In genomic region chr12:111401454-111402184, GRCm38 (mm10) we compare ENCODE assay signal across 8 mouse cellular contexts. TPM values are rescaled to one million over a fixed set of nuclear protein-coding genes. Genes with fewer than 3 reads are reported as not detected.
A peak's percentile ranks its signal among the peaks of the same experiment; 100 is the strongest.
DNase-seq lines count a peak whose midpoint lies in the region; ATAC-seq and TF ChIP-seq lines count a peak whose summit lies in the region.

No protein-coding gene starts in this region.

- H3K27ac ChIP-seq in testis, adult 2 months (ENCODE audit: control insufficient read depth, insufficient read depth, low read depth, low read length), result no peak overlapping the region
- no peak overlapping the region for H3K27ac ChIP-seq in gastrocnemius, adult 2 months
- no peak overlapping the region for H3K27ac ChIP-seq in small intestine, adult 2 months (ENCODE audit: insufficient read depth, low read depth, low read length)

- H3K36me3 ChIP-seq in testis, adult 2 months (ENCODE audit: control insufficient read depth, insufficient read depth, low read length), result no peaks in the 10 kb centered on the region
- H3K36me3 ChIP-seq in small intestine, adult 2 months (ENCODE audit: control insufficient read depth, insufficient read depth, low read length), result no peaks in the 10 kb centered on the region

- intact Hi-C loops in gastrocnemius, adult 2 months (cut with DNase I), result loop anchor here (1.0 kb wide), 1 partner anchor 12 kb away; no protein-coding TSS in a partner anchor
- intact Hi-C loops in left cerebral cortex, postnatal 10 days (cut with DNase I), result no loop called here

- no peaks in the 10 kb centered on the region for H3K27me3 ChIP-seq in testis, adult 2 months (ENCODE audit: control insufficient read depth, insufficient read depth, low read length)
- peaks cover 7% of the 10 kb centered on the region for H3K27me3 ChIP-seq in small intestine, adult 2 months (ENCODE audit: control insufficient read depth, insufficient read depth, low read length)

- 27% methylated on average over 15 of the region's 15 CpGs for WGBS in small intestine, adult 2 months

- TF ChIP-seq POLR2A in testis, adult 2 months (IDR thresholded peaks at IDR 0.05; ENCODE audit: control insufficient read depth, low read depth, low read length), result no peak
- TF ChIP-seq POLR2A in small intestine, adult 2 months (IDR thresholded peaks at IDR 0.05; ENCODE audit: low read depth, low read length), result no peak

- H3K4me1 ChIP-seq in testis, adult 2 months (ENCODE audit: control insufficient read depth, insufficient read depth, low read length), result peaks cover 2% of the 10 kb centered on the region
- H3K4me1 ChIP-seq in small intestine, adult 2 months (ENCODE audit: control insufficient read depth, insufficient read depth, insufficient read length, low read length), result no peaks in the 10 kb centered on the region

- TF ChIP-seq CTCF in testis, adult 2 months (IDR thresholded peaks at IDR 0.05; ENCODE audit: control insufficient read depth, insufficient read depth, insufficient replicate concordance, low read depth, low read length), result peak; percentile 87
- TF ChIP-seq CTCF in gastrocnemius, adult 2 months (IDR thresholded peaks at IDR 0.05), result peak; percentile 91
- TF ChIP-seq CTCF in small intestine, adult 2 months (IDR thresholded peaks at IDR 0.05; ENCODE audit: extremely low read depth, insufficient read length, insufficient replicate concordance, low read depth, low read length), result peak; percentile 93

- DNase-seq in testis, postnatal 14 days (ENCODE audit: low spot score), result no peak
- DNase-seq in cerebellum, postnatal 14 days, result peak; percentile 88 to 91
- DNase-seq in gastrocnemius, adult 2 months, result peak; percentile 82
- peak; percentile 71 for DNase-seq in induced T-regulatory cell, adult 2 months (ENCODE audit: low read depth)
- peak; percentile 68 to 76 for DNase-seq in left cerebral cortex, postnatal 10 days (ENCODE audit: extremely low spot score in 1 of 2, low spot score in 2 of 2)

- H3K4me3 ChIP-seq in testis, adult 2 months (ENCODE audit: control insufficient read depth, low read depth, low read length), result no peak overlapping the region
- H3K4me3 ChIP-seq in gastrocnemius, adult 2 months, result no peak overlapping the region; the same call in 1 of the 2 replicates
- H3K4me3 ChIP-seq in small intestine, adult 2 months (ENCODE audit: low read depth, low read length), result no peak overlapping the region

- ATAC-seq in megakaryocyte-erythroid progenitor cell, adult 5-6 weeks (replicated peaks; ENCODE audit: low FRiP score, low TSS enrichment, poor library complexity, severe bottlenecking), result peak; percentile 86

RNA-seq across cellular contexts. Expression of gene Lbhd2, which starts 5.0 kb away (rescaled TPM):
- polyA plus RNA-seq in testis, adult 2 months (2012; rRNA removed), result 0.72 and 1.3 TPM in 2 replicates
- total RNA-seq in gastrocnemius, adult 2 months (2021), result not detected
- 1 to 10 TPM; 2.6 to 3.0 TPM for total RNA-seq in left cerebral cortex, postnatal 10 days (2021)
- total RNA-seq in megakaryocyte-erythroid progenitor cell, adult 5-6 weeks (2014; fragmentation: Nextera tagmentation), result not detected in 2 replicates
- not detected in 2 replicates for total RNA-seq in megakaryocyte-erythroid progenitor cell, adult 5-6 weeks (2017)
- polyA plus RNA-seq in small intestine, adult 2 months (2012; rRNA removed), result not detected in 2 replicates

RNA-seq across cellular contexts. Expression of gene Exoc3l4, which starts 15.2 kb away (rescaled TPM):
- 5.5 and 6.5 TPM in 2 replicates for polyA plus RNA-seq in testis, adult 2 months (2012; rRNA removed)
- total RNA-seq in gastrocnemius, adult 2 months (2021), result 1 to 10 TPM in 1 of 2 experiments, under 1 TPM in 1; 0.56 to 1.5 TPM
- 1 to 10 TPM; 1.1 to 1.7 TPM for total RNA-seq in left cerebral cortex, postnatal 10 days (2021)
- total RNA-seq in megakaryocyte-erythroid progenitor cell, adult 5-6 weeks (2014; fragmentation: Nextera tagmentation), result 0.27 TPM in 1 of 2 replicates, not detected in the other
- not detected in 2 replicates for total RNA-seq in megakaryocyte-erythroid progenitor cell, adult 5-6 weeks (2017)
- polyA plus RNA-seq in small intestine, adult 2 months (2012; rRNA removed), result 356 and 552 TPM in 2 replicates

RNA-seq across cellular contexts. Expression of gene Cdc42bpb, which starts 24.1 kb away (rescaled TPM):
- polyA plus RNA-seq in testis, adult 2 months (2012; rRNA removed), result 55.3 and 56.8 TPM in 2 replicates
- total RNA-seq in gastrocnemius, adult 2 months (2021), result 10 to 100 TPM; 16.3 to 24.3 TPM
- total RNA-seq in left cerebral cortex, postnatal 10 days (2021), result 100 to 1,000 TPM; 167 to 169 TPM
- total RNA-seq in megakaryocyte-erythroid progenitor cell, adult 5-6 weeks (2014; fragmentation: Nextera tagmentation), result 7.9 and 11.5 TPM in 2 replicates
- total RNA-seq in megakaryocyte-erythroid progenitor cell, adult 5-6 weeks (2017), result 2.6 and 9.6 TPM in 2 replicates
- 190 and 472 TPM in 2 replicates for polyA plus RNA-seq in small intestine, adult 2 months (2012; rRNA removed)

RNA-seq across cellular contexts. Expression of gene Tnfaip2, which starts 40.6 kb away (rescaled TPM):
- polyA plus RNA-seq in testis, adult 2 months (2012; rRNA removed), result 77.2 and 89.7 TPM in 2 replicates
- total RNA-seq in gastrocnemius, adult 2 months (2021), result 10 to 100 TPM; 29.1 to 54.8 TPM
- total RNA-seq in left cerebral cortex, postnatal 10 days (2021), result under 1 TPM; 0.61 to 0.81 TPM
- 163 and 178 TPM in 2 replicates for total RNA-seq in megakaryocyte-erythroid progenitor cell, adult 5-6 weeks (2014; fragmentation: Nextera tagmentation)
- 102 and 149 TPM in 2 replicates for total RNA-seq in megakaryocyte-erythroid progenitor cell, adult 5-6 weeks (2017)
- polyA plus RNA-seq in small intestine, adult 2 months (2012; rRNA removed), result 10.2 and 16.4 TPM in 2 replicates

Comparison
In these comparisons a context has a peak if more than half of its experiments do, and no peak if none do; other contexts are left out.
1. RNA of gene Cdc42bpb, which starts 24.1 kb away (total RNA-seq): 167 to 169 TPM in left cerebral cortex, postnatal 10 days; 16.3 to 24.3 TPM in gastrocnemius, adult 2 months and 2.6 to 11.5 TPM in megakaryocyte-erythroid progenitor cell, adult 5-6 weeks; every median in the first group is over 4 times any median in the second.
2. Peak in every context shown above with its lines, with median percentiles within 50 percentile points of each other: CTCF ChIP-seq.